Mouse (Mus musculus) forebrain, embryonic 12.5 days (tissue): ENCODE results near the gene Brsk2. TPM values are rescaled to one million over a fixed set of nuclear protein-coding genes. Genes with fewer than 3 reads are reported as not detected.
"Not testable (repeated sequence)": the region's sequence is repeated elsewhere in the genome, so short reads cannot be mapped to it uniquely, and the experiment has no call there.

Experiments
- ATAC-seq: fragments of 200-750 bp; cut with Nextera tagmentation; 2 replicates; pipeline ENCODE4 v1.8.0; 2017; ENCODE audit warnings: moderate TSS enrichment; ENCODE audit not compliant: low FRiP score
- H3K27ac ChIP-seq: fragments of 300-500 bp; sonication (generic); 2 replicates; pipeline ENCODE4 v1.5.1; 2016; ENCODE audit warnings: mild to moderate bottlenecking
- H3K27me3 ChIP-seq: fragments of 300-500 bp; sonication (generic); 2 replicates; pipeline ENCODE4 v1.6.1; 2016; ENCODE audit warnings: mild to moderate bottlenecking
- H3K36me3 ChIP-seq: fragments of 300-500 bp; sonication (generic); replicated peaks from 2 replicates; pipeline ENCODE4 v1.6.1; 2016; ENCODE audit warnings: mild to moderate bottlenecking
- H3K4me1 ChIP-seq: fragments of 300-500 bp; sonication (generic); 2 replicates; pipeline ENCODE4 v1.6.1; 2016
- H3K4me2 ChIP-seq: fragments of 300-500 bp; sonication (generic); 2 replicates; pipeline ENCODE4 v1.6.1; 2016; ENCODE audit warnings: mild to moderate bottlenecking, moderate library complexity
- H3K4me3 ChIP-seq: fragments of 300-500 bp; sonication (generic); replicated peaks from 2 replicates; pipeline ENCODE4 v1.5.1; 2016; ENCODE audit warnings: mild to moderate bottlenecking
- H3K9ac ChIP-seq: fragments of 300-500 bp; sonication (generic); 2 replicates; pipeline ENCODE4 v1.6.1; 2016; ENCODE audit warnings: mild to moderate bottlenecking
- H3K9me3 ChIP-seq: fragments of 300-500 bp; sonication (generic); 2 replicates; pipeline ENCODE4 v1.6.1; 2016
- WGBS: fragments of 180-500 bp; shearing (Covaris S2); methylation state at CpG from one replicate; pipeline ENCODE4 v1.1.7; 2016; 5-methylcytosine and 5-hydroxymethylcytosine counted together
- polyA plus RNA-seq: library from polyadenylated mRNA; unstranded; fragments of >200 nt; fragmentation: Nextera tagmentation; extraction: Ambion mirVana; gene quantifications from 2 replicates; pipeline ENCODE4 v1.2.1, GENCODE M21; 2016

Gene Brsk2
- 19.8 and 20.2 TPM in 2 replicates for polyA plus RNA-seq

DNA sequence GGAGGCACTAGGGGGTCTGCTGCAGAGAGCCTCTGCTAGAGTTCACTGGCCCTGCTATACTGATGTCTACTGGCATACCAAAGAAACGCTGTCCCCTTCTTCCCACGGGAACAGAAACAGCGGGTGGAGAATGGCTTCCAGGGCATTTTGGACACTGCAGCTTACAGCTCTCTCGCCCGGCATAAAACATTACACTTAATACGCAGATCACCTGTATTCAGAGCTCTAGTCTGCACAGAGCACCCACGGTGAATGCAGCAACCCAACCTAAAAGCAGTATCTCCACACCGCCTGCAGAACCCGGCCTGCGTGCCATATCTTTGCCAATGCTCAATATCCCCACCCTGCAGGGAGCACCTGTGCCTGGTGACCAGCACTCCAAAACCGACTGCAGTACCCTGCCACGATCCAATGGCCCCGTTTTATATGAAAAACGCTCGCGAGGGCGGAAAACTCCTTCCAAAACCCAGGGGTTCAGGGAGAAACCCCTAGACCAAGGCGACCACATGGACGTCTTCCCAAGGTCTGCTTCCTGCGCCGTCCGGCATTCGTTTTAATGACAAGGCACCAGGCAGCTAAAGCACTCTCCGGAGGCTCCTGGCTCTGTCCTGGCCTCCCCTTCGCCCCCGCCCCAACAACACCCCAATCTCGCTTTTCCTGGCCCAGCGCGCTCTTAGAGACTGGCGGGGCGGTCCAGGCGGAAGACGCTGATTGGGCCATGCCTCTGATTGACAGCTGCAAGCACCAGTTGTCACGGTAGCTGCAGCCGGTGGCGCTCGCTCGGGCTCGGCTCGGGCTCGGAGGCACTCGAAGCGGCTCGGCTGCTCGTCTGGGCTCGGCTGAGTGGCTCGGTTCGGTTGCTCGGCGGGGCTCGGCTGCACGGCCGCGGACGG is at the start of gene Brsk2:
Gene Brsk2, plus strand, starts transcription at position 846 of the 893 bp plus-strand sequence.
- H3K9ac ChIP-seq = peak within 1 kb of the TSS; percentile 100
- WGBS = 1% methylated on average over 54 of the region's 55 CpGs
- H3K27ac ChIP-seq = peak within 1 kb of the TSS; percentile 98
- peaks cover 16% of the 10 kb centered on the region for H3K27me3 ChIP-seq
- H3K9me3 ChIP-seq = no peaks in the 10 kb centered on the region
- peak; percentile 94 for ATAC-seq
- peaks cover 57% of the 10 kb centered on the region for H3K4me1 ChIP-seq
- H3K36me3 ChIP-seq = peaks cover 14% of the 10 kb centered on the region
- peak within 1 kb of the TSS; percentile 97 for H3K4me3 ChIP-seq
- peak within 1 kb of the TSS; percentile 89 for H3K4me2 ChIP-seq

DNA sequence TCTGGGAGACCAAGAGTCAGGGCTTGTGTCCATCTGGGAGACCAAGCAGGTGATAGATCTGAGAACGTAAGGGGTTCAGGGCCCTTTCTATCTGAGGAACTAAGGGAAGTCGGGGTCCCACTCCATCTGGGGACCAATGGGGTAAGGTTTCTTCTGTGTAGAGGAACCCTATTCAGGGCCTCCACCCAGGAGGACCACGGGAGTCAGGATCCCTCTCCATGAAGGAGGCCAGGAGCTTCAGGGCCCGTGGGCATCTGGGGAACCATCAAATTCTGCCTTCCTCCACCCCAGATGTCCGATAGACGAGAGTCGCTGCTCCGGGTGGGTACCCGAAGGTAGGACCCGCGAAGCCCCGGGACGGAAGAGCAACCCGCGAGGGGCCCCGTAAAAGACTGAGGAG is 47.7 kb upstream of the Brsk2 start:
- peaks cover 26% of the 10 kb centered on the region for H3K27me3 ChIP-seq
- H3K9me3 ChIP-seq = no peaks in the 10 kb centered on the region
- WGBS = 1% methylated on average over 11 of the region's 16 CpGs
- H3K4me3 ChIP-seq = peak overlapping the region; percentile 91
- no peaks in the 10 kb centered on the region for H3K36me3 ChIP-seq
- ATAC-seq = no peak
- H3K4me1 ChIP-seq = peaks cover 28% of the 10 kb centered on the region
- peak overlapping the region; percentile 83 for H3K27ac ChIP-seq
- peak overlapping the region; percentile 93 for H3K9ac ChIP-seq
- peak overlapping the region; percentile 91 for H3K4me2 ChIP-seq

DNA sequence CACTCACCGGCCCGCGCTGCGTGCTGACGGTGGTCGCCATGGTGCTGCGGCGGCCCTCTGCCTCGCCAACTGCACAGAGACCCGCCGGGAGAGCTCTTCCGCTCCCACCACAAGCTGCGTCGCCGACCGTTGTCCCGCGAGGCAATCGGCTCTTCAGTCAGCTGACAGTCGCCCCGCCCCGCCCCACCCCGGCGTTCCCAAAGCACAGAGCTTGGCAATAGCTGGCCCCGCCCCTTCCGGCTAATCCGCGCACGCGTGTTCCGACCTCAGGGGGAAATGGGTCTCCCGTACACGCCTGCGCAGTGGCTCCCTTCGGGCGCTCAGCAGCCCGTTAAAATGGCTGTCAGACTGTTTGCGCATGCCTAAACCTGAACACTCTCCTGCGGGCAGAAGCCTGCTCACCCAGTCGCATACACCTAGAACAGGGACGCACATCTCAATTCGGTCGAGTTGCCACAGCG is 47.3 kb upstream of the Brsk2 start:
- no peaks in the 10 kb centered on the region for H3K9me3 ChIP-seq
- H3K4me2 ChIP-seq = peak overlapping the region; percentile 91
- peak overlapping the region; percentile 91 for H3K4me3 ChIP-seq
- H3K36me3 ChIP-seq = no peaks in the 10 kb centered on the region
- H3K27me3 ChIP-seq = peaks cover 26% of the 10 kb centered on the region
- under 1% methylated on average over 43 of the region's 44 CpGs for WGBS
- H3K4me1 ChIP-seq = peaks cover 28% of the 10 kb centered on the region
- peak overlapping the region; percentile 93 for H3K9ac ChIP-seq
- H3K27ac ChIP-seq = peak overlapping the region; percentile 83
- ATAC-seq = peak; percentile 96

DNA sequence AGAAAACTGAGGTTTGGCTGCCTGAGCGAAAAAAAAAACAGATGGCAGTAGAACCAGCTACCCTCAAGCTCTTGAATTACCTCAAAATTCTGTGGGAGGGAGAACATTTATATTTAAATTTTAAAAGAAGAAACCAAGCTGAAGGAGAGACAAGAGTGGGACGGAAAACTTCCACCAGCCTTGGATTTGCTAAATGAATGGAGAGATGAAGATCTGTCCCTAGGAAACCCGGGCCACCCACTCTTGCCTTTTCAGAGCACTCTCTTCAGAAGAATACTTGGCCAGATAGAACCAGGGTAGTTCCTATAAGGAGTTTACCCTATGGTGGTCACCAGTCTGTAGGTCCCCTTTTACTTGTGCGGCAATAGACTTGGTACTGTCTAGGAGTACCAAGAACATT is 46.8 kb upstream of the Brsk2 start:
- Histone ChIP-seq H3K36me3 (no peaks in the 10 kb centered on the region), H3K27me3 (peaks cover 26% of the 10 kb centered on the region), H3K4me3 (peak overlapping the region; percentile 91), H3K9me3 (no peaks in the 10 kb centered on the region), H3K4me2 (peak overlapping the region; percentile 91), H3K27ac (peak overlapping the region; percentile 70; the same call in 1 of the 2 replicates), H3K9ac (peak overlapping the region; percentile 60), H3K4me1 (peaks cover 28% of the 10 kb centered on the region)
- WGBS = 61% methylated on average over 4 of the region's 4 CpGs
- no peak for ATAC-seq

DNA sequence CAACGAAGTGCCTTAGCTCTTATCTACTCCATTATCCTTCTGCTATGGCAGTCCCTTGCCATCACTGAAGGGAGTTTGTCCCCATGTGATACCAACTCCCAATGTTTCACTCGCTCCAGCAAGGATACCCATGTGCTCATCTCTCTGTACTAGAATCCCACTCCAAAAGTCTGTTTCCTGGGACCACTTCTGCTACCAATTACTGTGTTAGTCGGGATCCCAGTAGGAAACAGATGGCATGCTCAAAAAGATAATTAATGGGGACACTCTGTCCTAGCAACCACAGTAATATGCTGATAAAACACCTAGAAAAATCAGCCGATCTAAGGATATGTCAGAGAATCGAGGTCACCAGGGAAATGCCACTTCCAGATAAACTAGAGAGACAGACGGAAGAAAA is 41.0 kb upstream of the Brsk2 start:
- Histone ChIP-seq H3K36me3 (no peaks in the 10 kb centered on the region), H3K9me3 (no peaks in the 10 kb centered on the region), H3K27ac (no peak overlapping the region), H3K27me3 (peaks cover 35% of the 10 kb centered on the region), H3K4me3 (no peak overlapping the region), H3K4me1 (peaks cover 8% of the 10 kb centered on the region), H3K4me2 (no peak overlapping the region), H3K9ac (no peak overlapping the region)
- no peak for ATAC-seq
- 75% methylated on average over 6 of the region's 6 CpGs for WGBS

DNA sequence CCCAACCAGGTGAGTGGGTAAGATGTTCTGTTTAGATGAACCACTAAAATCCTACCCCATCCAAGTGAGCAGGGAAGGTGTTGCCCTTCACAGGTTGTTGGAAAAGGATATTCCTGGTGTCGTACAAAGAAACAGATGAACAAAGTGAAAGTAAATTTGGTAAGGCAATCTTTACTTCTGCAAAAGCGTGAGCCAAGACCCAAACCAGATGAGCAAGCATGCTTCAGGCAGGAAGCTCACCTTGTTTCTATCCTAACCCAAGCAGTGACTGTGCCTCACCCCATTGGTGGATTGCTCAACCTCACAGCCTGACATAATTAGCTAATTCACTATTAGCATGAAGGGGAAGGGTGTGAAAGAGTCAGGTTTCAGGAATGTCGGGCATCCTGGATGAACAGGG is 38.2 kb upstream of the Brsk2 start:
- no peak overlapping the region for H3K4me2 ChIP-seq
- 71% methylated on average over 3 of the region's 3 CpGs for WGBS

DNA sequence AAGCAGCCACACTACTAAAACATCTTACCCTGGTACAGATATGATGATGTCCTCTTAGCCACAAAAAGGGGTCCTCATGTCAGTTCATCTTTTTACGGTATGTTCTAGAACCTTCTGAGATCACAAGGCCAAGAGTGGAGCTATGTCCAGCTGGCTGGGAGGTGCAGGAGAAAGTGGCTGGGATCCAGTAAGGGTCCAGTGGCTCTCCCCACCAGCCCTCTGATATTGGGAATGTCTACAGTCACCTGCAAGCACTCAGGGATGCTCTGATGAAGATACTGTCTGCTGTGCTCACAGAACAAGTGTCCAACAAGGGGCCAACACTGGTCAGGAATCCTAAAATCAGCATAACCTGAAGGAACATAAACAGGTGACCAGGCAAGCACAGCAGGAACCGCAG is 31.1 kb upstream of the Brsk2 start, which contains the start of gene Tollip:
Gene Tollip, minus strand, starts transcription at position 101 of the 400 bp plus-strand sequence.
- H3K27me3 ChIP-seq = no peaks in the 10 kb centered on the region
- H3K9ac ChIP-seq = no peak within 1 kb of the TSS
- no peaks in the 10 kb centered on the region for H3K36me3 ChIP-seq
- no peaks in the 10 kb centered on the region for H3K9me3 ChIP-seq
- H3K4me2 ChIP-seq = no peak within 1 kb of the TSS
- 0 out of 2 replicates have a peak, but pooled peaks cover under 1% of the 10 kb centered on the region for H3K4me1 ChIP-seq
- ATAC-seq = no peak
- no peak within 1 kb of the TSS for H3K27ac ChIP-seq
- H3K4me3 ChIP-seq = no peak within 1 kb of the TSS
- 84% methylated on average over 2 of the region's 2 CpGs for WGBS

More for the DNA sequence above, 38.2 kb upstream of the Brsk2 start:
- Histone ChIP-seq H3K9ac (no peak overlapping the region), H3K4me1 (peaks cover 8% of the 10 kb centered on the region), H3K27me3 (peaks cover 12% of the 10 kb centered on the region), H3K4me3 (no peak overlapping the region), H3K36me3 (no peaks in the 10 kb centered on the region), H3K27ac (no peak overlapping the region), H3K9me3 (no peaks in the 10 kb centered on the region)
- no peak for ATAC-seq

DNA sequence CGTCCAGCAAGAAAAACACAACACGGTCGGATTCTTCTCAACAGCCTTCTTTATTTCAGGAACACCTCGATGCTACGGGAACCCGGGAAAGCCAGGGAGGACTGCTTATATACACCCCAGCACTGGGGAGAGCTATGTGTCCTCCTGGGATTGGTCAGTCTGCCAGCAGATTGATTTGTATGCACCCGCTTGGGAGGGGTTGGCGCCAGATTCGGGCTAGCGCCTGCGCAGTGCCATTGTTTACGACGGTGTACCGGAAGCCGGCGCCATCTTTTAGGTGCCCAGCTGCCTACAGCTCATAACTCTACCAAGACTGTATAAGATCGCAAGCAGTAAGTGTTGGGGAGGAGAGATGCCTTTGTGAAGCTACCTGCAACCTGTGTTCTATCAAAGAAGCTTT is 25.4 kb upstream of the Brsk2 start:
- 95% methylated on average over 17 of the region's 17 CpGs for WGBS
- not testable (repeated sequence) for H3K27me3 ChIP-seq, H3K27ac ChIP-seq, H3K9ac ChIP-seq, H3K4me2 ChIP-seq, H3K4me3 ChIP-seq, H3K36me3 ChIP-seq, H3K9me3 ChIP-seq, ATAC-seq, H3K4me1 ChIP-seq

DNA sequence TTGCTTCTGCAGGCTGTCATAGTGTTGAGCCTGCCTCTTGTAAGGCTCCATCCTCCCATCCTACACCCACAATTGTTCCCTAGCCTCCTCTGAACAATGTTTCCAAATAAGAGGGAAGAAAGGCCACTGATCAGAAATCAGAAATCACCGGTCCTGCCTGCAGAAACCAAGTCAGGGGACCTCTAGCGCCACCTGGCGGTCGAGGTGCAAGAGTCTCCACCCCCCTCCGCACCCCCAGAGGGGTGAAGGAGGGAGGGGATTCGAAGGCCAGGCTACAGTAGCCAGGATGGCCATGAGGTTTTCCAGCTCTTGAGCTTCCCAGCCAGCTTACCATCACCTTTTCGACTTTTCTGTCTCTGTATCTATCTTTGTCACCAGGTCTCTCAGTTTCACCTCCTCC is 24.6 kb upstream of the Brsk2 start:
- Histone ChIP-seq H3K4me3 (no peak overlapping the region), H3K4me2 (no peak overlapping the region), H3K27me3 (no peaks in the 10 kb centered on the region), H3K27ac (no peak overlapping the region), H3K36me3 (no peaks in the 10 kb centered on the region), H3K9ac (no peak overlapping the region), H3K4me1 (no peaks in the 10 kb centered on the region), H3K9me3 (no peaks in the 10 kb centered on the region)
- 12% methylated on average over 7 of the region's 7 CpGs for WGBS
- ATAC-seq = no peak

DNA sequence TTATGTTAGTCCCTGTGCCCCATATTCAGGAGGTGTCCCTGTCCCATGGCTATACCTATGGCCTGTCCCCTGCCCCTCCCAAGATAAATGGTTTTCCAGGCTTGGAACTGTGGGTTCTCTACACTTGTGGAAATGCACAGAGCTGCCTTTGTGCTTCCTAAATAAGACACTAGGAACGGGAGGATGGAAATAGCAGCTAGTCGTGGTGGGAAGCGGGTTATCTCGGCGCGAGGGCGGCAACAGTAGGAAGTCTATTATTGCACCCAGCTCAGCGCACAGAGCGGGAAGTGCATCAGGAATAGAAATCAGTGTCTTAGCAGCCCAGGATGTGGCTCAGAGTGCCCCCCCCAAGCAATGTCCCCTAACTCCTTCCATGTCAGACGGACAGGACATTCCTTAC is 20.9 kb upstream of the Brsk2 start:
- Histone ChIP-seq H3K9ac (no peak overlapping the region), H3K4me2 (no peak overlapping the region), H3K36me3 (no peaks in the 10 kb centered on the region), H3K4me1 (peaks cover 3% of the 10 kb centered on the region; the same call in 1 of the 2 replicates), H3K27ac (no peak overlapping the region), H3K4me3 (no peak overlapping the region), H3K27me3 (0 out of 2 replicates have a peak, but pooled peaks cover 3% of the 10 kb centered on the region), H3K9me3 (no peaks in the 10 kb centered on the region)
- no peak for ATAC-seq
- 81% methylated on average over 10 of the region's 10 CpGs for WGBS

DNA sequence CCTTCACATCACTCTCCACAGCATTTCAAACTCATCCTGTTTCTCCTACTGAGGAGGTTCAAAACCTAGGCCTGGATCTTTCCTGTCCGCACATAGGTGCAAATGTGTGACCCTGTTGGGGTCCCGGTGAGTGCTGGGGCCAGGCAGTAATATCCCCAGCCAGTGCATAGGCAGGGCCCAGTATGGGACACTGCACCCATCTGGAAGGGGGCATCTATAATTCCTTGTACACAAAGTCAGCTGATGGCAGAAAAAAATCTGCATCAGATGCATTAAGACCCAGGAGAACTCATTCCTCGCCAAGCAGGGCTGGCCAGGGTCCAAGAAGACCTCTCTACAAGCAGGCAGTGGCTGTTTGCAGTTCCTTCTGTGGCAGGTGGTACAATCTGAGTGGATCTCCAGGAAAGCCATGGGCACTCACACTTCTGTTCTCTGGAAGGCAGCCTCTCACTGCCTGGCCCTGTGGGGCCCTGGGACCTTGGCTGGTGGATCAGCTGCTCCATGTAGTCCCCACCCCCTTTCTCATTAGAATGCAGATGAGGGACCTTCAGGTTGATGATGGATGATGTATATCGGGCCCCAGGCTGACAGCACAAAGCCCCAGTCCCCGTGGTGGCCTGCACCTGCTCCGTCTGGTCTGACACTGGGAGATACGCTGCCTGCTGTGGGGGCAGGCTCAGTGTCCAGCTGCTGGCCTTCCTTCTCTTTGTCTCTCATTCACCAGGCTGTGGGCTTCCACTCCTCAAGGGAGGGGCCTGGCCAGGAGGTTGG is 15.2 kb upstream of the Brsk2 start:
- Histone ChIP-seq H3K4me3 (no peak overlapping the region), H3K9ac (no peak overlapping the region), H3K27ac (peak overlapping the region; percentile 71), H3K9me3 (no peaks in the 10 kb centered on the region), H3K27me3 (peaks cover 9% of the 10 kb centered on the region; the same call in 1 of the 2 replicates), H3K4me1 (peaks cover 17% of the 10 kb centered on the region), H3K36me3 (no peaks in the 10 kb centered on the region), H3K4me2 (no peak overlapping the region)
- 52% methylated on average over 7 of the region's 7 CpGs for WGBS
- peak; percentile 92 for ATAC-seq

DNA sequence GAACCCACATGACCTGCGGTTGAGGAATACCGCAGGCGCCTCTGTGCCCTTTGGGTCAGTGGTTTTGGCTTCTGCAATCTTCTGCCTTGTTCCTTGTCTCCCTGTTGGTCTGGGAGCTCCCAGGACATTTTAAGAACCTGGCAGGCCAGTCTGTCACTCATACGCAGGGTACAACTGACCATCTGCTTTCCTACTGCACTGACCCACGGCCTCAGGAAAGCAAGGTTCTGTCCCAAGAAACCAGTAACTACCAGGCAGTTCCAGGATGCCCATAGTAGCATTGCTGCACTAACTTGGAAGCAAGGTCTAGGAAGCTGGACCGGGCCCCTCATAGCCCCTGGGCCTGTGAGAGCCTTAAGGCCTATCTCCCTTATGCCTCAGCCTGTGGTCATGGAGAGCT is 14.6 kb upstream of the Brsk2 start:
- peaks cover 15% of the 10 kb centered on the region; the same call in 1 of the 2 replicates for H3K27me3 ChIP-seq
- no peak for ATAC-seq

More for the DNA sequence above, 14.6 kb upstream of the Brsk2 start:
- Histone ChIP-seq H3K9ac (no peak overlapping the region), H3K27ac (peak overlapping the region; percentile 71; the same call in 1 of the 2 replicates), H3K4me3 (no peak overlapping the region), H3K4me2 (no peak overlapping the region), H3K4me1 (peaks cover 17% of the 10 kb centered on the region), H3K9me3 (no peaks in the 10 kb centered on the region), H3K36me3 (no peaks in the 10 kb centered on the region)
- WGBS = 88% methylated on average over 6 of the region's 6 CpGs
